7 mouse cellular contexts compared by ENCODE assay signal in the genomic region with DNA sequence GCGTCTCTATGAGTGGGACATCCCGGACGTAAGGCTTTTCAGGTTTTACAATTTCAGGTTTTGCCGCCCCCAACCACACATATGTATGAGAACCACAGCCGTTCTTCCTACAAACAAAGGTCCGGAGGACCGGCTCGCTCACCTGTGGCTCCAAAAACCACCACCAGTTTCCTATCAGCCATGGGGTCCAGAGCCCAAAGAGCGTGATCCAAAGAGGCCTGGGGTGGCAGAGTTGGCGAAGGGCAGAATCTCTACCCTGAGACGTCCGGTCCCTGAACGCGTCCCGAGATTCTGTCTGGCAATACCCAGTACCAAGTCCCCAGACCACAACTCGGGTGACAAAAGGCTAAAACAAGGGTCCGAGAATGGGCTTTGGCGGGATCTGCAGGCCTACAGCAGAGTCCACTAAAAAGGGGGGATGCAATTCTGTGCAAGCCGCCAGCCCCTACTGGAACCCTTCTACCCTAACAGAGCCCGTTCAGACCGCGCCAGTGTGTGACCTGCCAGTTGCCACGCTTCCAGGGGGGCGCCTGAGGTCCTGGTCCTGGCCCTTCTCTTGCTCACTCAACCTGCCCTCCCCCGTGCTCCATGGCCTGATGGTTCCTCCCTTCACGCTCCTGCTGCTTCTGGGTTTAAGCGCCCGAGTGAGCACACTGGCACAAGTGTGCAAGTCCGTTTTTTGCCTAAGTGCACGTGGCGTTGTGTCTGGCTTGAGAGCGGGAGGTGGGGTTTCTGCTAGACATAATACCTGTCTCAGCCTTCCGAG. TPM values are rescaled to one million over a fixed set of nuclear protein-coding genes. Genes with fewer than 3 reads are reported as not detected.
DNase-seq lines count a peak whose midpoint lies in the region; ATAC-seq and TF ChIP-seq lines count a peak whose summit lies in the region.

Gene Nmral1 (minus strand): TSS at position 604 of the 766 bp plus-strand sequence.

- no peaks in the 10 kb centered on the region for H3K27me3 ChIP-seq in intestine, postnatal 0 days (replicated peaks; ENCODE audit: control insufficient read depth, insufficient read depth, low read length)
- no peaks in the 10 kb centered on the region for H3K27me3 ChIP-seq in limb, embryonic 10.5 days (ENCODE audit: low read depth, poor library complexity, severe bottlenecking)
- no peaks in the 10 kb centered on the region for H3K27me3 ChIP-seq in midbrain, embryonic 12.5 days
- no peaks in the 10 kb centered on the region for H3K27me3 ChIP-seq in small intestine, adult 2 months (ENCODE audit: control insufficient read depth, insufficient read depth, low read length)

- H3K4me1 ChIP-seq in intestine, postnatal 0 days (replicated peaks; ENCODE audit: control insufficient read depth, insufficient read depth, low read length) = no peaks in the 10 kb centered on the region; the same call in 1 of the 2 replicates
- H3K4me1 ChIP-seq in limb, embryonic 10.5 days = peaks cover 14% of the 10 kb centered on the region; the same call in 1 of the 2 replicates
- peaks cover 7% of the 10 kb centered on the region; the same call in 1 of the 2 replicates for H3K4me1 ChIP-seq in midbrain, embryonic 12.5 days
- peaks cover 2% of the 10 kb centered on the region; the same call in 1 of the 2 replicates for H3K4me1 ChIP-seq in small intestine, adult 2 months (ENCODE audit: control insufficient read depth, insufficient read depth, insufficient read length, low read length)

- peak; percentile 23 for DNase-seq in adrenal gland, adult 8-10 months
- DNase-seq in embryo, embryonic 11 days = peak; percentile 89
- DNase-seq in gastrocnemius, postnatal 36 days = peak; percentile 30 to 65
- peak; percentile 85 for DNase-seq in limb, embryonic 10.5 days (ENCODE audit: low spot score)

- H3K9me3 ChIP-seq in intestine, postnatal 0 days (ENCODE audit: control insufficient read depth) = no peaks in the 10 kb centered on the region
- H3K9me3 ChIP-seq in limb, embryonic 10.5 days (replicated peaks) = no peaks in the 10 kb centered on the region
- no peaks in the 10 kb centered on the region for H3K9me3 ChIP-seq in midbrain, embryonic 12.5 days

- peak; percentile 83 for ATAC-seq in intestine, postnatal 0 days
- ATAC-seq in midbrain, embryonic 12.5 days (ENCODE audit: low FRiP score, low read depth) = peak; percentile 93

- intact Hi-C loops in gastrocnemius, postnatal 36 days (cut with DNase I) = no loop called here

- peak within 1 kb of the TSS; percentile 79 for H3K4me2 ChIP-seq in intestine, postnatal 0 days (replicated peaks; ENCODE audit: low read depth)
- H3K4me2 ChIP-seq in midbrain, embryonic 12.5 days (replicated peaks) = peak within 1 kb of the TSS; percentile 69

- no peak within 1 kb of the TSS for H3K27ac ChIP-seq in intestine, postnatal 0 days (ENCODE audit: low read depth, low read length)
- peak within 1 kb of the TSS; percentile 93 for H3K27ac ChIP-seq in limb, embryonic 10.5 days
- H3K27ac ChIP-seq in midbrain, embryonic 12.5 days (replicated peaks) = peak within 1 kb of the TSS; percentile 86
- no peak within 1 kb of the TSS; the same call in 1 of the 2 replicates for H3K27ac ChIP-seq in small intestine, adult 2 months (ENCODE audit: insufficient read depth, low read depth, low read length)

- WGBS in intestine, postnatal 0 days = 17% methylated on average over 33 of the region's 33 CpGs
- WGBS in limb, embryonic 10.5 days = 13% methylated on average over 33 of the region's 33 CpGs
- 10% methylated on average over 33 of the region's 33 CpGs for WGBS in midbrain, embryonic 12.5 days
- 15% methylated on average over 33 of the region's 33 CpGs for WGBS in small intestine, adult 2 months

- H3K36me3 ChIP-seq in intestine, postnatal 0 days (ENCODE audit: control insufficient read depth, insufficient read depth) = no peaks in the 10 kb centered on the region; the same call in 1 of the 2 replicates
- peaks cover 31% of the 10 kb centered on the region for H3K36me3 ChIP-seq in limb, embryonic 10.5 days
- H3K36me3 ChIP-seq in midbrain, embryonic 12.5 days = peaks cover 25% of the 10 kb centered on the region
- no peaks in the 10 kb centered on the region; the same call in none of the 2 replicates for H3K36me3 ChIP-seq in small intestine, adult 2 months (ENCODE audit: control insufficient read depth, insufficient read depth, low read length)

- peak within 1 kb of the TSS; percentile 62 for H3K9ac ChIP-seq in intestine, postnatal 0 days (ENCODE audit: low read depth, low read length)
- peak within 1 kb of the TSS; percentile 72 for H3K9ac ChIP-seq in midbrain, embryonic 12.5 days (replicated peaks)

- no peak for TF ChIP-seq CTCF in intestine, postnatal 0 days (IDR thresholded peaks at IDR 0.05; ENCODE audit: low read depth)
- TF ChIP-seq CTCF in small intestine, adult 2 months (IDR thresholded peaks at IDR 0.05; ENCODE audit: extremely low read depth, insufficient read length, insufficient replicate concordance, low read depth, low read length) = no peak

- peak within 1 kb of the TSS; percentile 63 for H3K4me3 ChIP-seq in intestine, postnatal 0 days (ENCODE audit: low read depth, low read length)
- peak within 1 kb of the TSS; percentile 69 for H3K4me3 ChIP-seq in limb, embryonic 10.5 days
- H3K4me3 ChIP-seq in midbrain, embryonic 12.5 days = peak within 1 kb of the TSS; percentile 73
- peak within 1 kb of the TSS; percentile 70 for H3K4me3 ChIP-seq in small intestine, adult 2 months (ENCODE audit: low read depth, low read length)

- no peak for TF ChIP-seq POLR2A in small intestine, adult 2 months (IDR thresholded peaks at IDR 0.05; ENCODE audit: low read depth, low read length)

RNA-seq across cellular contexts. Expression of gene Nmral1, which starts in this region (rescaled TPM):
- total RNA-seq in adrenal gland, adult 8-10 months (2022) = 1 to 10 TPM; 2.3 to 9.0 (median 4.8) TPM
- total RNA-seq in gastrocnemius, postnatal 36 days (2021) = 1 to 10 TPM; 2.8 to 3.0 TPM
- 10.2 and 11.6 TPM in 2 replicates for polyA plus RNA-seq in intestine, postnatal 0 days (2015; fragmentation: Nextera tagmentation; extraction: Ambion mirVana)
- 264 and 277 TPM in 2 replicates for polyA plus RNA-seq in limb, embryonic 10.5 days (2016; fragmentation: Nextera tagmentation; extraction: Ambion mirVana)
- 131 and 141 TPM in 2 replicates for polyA plus RNA-seq in midbrain, embryonic 12.5 days (2016; fragmentation: Nextera tagmentation; extraction: Ambion mirVana)
- 2.2 and 5.6 TPM in 2 replicates for polyA plus RNA-seq in small intestine, adult 2 months (2012; rRNA removed)

Comparison
In these comparisons a context has a peak if more than half of its experiments do, and no peak if none do; other contexts are left out.
1. RNA of gene Nmral1 (polyA plus RNA-seq): 264 to 277 TPM in limb, embryonic 10.5 days and 131 to 141 TPM in midbrain, embryonic 12.5 days; 10.2 to 11.6 TPM in intestine, postnatal 0 days and 2.2 to 5.6 TPM in small intestine, adult 2 months; every median in the first group is over 10 times any median in the second.
2. DNase-seq: peak in every context shown above with its lines; median percentile 89 in embryo, embryonic 11 days; 85 in limb, embryonic 10.5 days; 48 in gastrocnemius, postnatal 36 days; 23 in adrenal gland, adult 8-10 months.
3. H3K27ac ChIP-seq: peak in limb, embryonic 10.5 days (single experiment) and midbrain, embryonic 12.5 days (single experiment); none in intestine, postnatal 0 days (single experiment) and small intestine, adult 2 months (single experiment).
4. Peak in every context shown above with its lines, with median percentiles within 50 percentile points of each other: H3K4me3 ChIP-seq.